Mouse (Mus musculus): Measurements from ENCODE around the gene Fbxl22.
A peak's percentile ranks its signal among the peaks of the same experiment; 100 is the strongest.

Gene Fbxl22

GRCm38 (mm10) chr9:66514256-66514770 is at the start of gene Fbxl22:
TSS of gene Fbxl22 (minus strand) at chr9:66514593.
- peak; percentile 61 to 68 for DNase-seq (ENCODE audit: low spot score in 2 of 2)

DNA sequence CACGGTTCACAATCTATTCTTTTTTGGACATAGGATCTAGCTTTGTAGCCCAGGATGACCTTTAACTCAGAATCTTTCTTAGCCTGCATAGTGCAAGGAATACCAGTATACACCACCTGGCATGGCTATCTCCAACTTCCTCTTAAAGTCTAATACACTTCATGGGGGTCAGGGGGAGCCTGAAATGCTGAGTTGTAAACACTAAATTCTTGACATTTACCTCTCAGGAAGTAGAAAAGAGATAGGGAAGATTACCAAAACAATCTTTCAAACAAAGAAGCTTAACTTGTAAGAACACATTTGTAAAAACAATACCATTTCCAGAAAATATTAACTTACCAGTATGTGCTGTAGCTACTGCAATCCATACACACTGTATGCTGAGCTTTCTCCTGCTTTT is 47.8 kb upstream of the Fbxl22 start:
- DNase-seq (ENCODE audit: low spot score in 2 of 2) = no peak

DNA sequence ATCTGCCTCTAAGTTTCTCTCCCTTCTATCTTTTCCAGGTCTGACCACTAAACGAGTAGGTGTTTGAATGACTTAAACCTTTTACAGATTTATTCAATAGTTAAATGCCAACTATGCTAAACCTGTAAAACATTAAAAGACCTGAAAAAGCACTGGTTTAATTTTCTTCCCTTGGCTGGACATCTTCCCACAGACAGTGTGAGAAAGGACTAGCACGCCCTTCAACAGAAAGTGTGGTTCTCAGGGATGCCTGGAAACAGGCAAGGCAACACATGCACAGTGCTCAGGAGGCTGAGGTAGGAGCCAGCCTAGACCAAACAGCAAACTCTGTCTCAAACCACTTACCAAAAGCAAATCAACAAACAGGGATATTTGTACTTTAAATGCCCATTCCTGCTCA is 47.1 kb upstream of the Fbxl22 start:
- no peak for DNase-seq (ENCODE audit: low spot score in 2 of 2)

DNA sequence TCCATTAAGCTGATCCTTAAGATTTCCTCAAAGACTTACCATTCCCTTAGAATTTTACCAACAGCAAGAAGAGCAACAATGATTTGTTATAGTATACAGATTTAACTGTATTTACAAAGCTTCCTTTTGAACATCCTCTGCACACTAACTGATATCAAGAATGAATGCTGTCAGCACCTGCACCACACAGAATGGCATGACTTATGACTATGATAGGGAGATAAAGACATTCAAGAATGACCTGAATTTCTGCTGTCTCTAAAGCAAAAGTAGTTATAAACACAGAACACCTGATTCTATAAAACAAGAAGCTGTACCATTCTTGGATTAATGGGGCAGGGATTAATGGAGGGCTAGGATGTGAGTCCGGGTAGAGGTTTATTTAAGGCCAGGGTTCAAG is 46.3 kb upstream of the Fbxl22 start:
- DNase-seq (ENCODE audit: low spot score in 2 of 2) = no peak

- DNase-seq (ENCODE audit: low spot score in 2 of 2) = no peak
Measured at GRCm38 (mm10) chr9:66560295-66560694, 45.9 kb upstream of the Fbxl22 start.

GRCm38 (mm10) chr9:66558971-66559370 is 44.6 kb upstream of the Fbxl22 start:
- no peak for DNase-seq (ENCODE audit: low spot score in 2 of 2)

DNA sequence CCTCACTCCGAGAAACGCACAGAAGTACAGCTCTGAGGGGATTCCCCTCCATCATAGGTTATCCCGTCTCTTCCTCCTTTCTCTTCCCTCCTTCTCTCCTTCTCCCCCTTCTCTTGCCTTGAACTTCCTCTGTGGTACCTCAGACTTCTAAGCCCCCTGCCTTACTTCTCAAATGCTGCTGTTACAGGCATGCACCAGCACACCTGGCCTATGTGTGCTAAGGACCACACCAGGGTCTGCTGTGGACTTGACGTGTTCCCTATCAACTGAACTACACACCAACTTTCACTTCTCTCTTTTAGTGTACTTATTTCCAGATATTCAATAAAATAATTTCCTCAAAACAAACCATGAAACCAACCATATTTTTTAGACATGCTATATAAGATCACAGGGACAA is 28.4 kb upstream of the Fbxl22 start:
- no peak for DNase-seq (ENCODE audit: low spot score in 2 of 2)

DNA sequence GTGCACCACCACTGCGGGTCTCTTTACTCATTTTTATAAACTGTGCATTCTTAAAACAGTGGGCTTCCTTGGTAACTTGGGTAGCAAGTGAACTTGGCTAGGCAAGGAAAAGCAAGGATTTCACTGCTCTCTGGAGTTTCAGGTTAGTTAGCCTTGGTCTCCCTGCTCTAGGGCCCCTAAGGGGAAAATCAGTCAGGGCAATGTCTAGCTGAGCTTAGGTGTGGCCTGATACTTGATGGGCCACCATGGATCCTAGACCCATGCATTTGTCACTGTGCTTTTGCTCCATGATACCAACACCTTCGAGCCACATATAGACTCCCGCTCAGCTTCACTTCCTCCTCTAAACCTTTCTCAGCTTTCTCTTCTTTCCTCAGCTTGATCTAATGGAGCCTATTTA is 7.2 kb upstream of the Fbxl22 start:
- DNase-seq (ENCODE audit: low spot score in 2 of 2) = no peak

DNA sequence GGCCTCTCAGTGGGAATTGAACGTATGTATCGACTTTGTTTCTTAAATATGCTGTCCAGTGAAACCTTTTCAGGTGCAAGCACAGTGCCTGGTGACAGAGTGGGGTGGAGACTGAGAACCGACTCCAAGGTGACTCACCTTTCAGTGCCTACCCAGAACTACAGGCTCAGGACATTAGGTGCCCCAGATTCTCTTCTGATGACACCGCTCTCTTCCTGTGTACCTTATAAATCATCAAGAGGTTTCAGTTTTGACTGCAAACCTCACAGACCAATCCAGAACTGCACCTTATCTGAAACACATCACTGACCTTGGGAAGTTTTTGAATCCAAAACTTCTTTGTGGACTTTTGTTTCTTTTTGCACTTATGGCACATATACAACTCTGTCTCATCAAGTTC is 5.9 kb upstream of the Fbxl22 start:
- no peak for DNase-seq (ENCODE audit: low spot score in 2 of 2)

DNA sequence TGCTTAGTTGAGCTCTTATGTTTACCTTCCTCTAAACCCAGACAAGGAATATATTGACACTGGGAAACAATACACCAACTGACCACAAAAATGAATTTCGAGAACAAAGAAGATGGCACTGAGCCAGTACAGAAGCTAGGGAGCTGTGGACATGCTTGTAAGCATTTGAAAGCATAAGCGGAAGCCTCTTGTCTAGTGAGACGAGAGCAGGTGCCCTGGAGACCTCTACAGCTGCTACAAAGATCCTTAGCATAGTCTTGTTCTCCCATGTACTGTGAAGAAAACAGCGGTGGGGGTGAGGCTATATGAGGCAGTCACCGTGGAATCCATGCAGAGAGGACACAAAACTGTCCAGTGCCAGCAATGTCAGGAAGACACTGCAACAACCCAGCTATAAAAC is 4.5 kb upstream of the Fbxl22 start:
- no peak for DNase-seq (ENCODE audit: low spot score in 2 of 2)

DNA sequence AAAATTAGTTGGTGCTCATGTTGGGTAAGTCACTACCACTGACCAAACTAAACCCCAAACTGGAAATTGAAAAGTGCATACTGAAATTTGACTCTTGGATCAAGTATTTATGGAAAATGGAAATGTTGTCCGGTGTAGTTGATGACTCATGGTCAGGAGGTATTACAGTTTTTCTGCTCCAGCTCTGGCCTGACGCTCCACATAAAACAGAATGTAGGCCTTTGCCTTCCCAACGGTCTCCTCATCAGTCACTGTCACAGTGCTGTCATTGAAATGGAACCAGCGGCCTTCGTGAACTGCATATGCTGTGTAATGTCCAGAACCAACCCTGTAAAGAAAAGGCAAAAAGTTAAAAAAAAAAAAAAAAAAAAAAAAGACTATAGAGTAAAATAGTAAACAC is 3.9 kb upstream of the Fbxl22 start:
- DNase-seq (ENCODE audit: low spot score in 2 of 2) = no peak

DNA sequence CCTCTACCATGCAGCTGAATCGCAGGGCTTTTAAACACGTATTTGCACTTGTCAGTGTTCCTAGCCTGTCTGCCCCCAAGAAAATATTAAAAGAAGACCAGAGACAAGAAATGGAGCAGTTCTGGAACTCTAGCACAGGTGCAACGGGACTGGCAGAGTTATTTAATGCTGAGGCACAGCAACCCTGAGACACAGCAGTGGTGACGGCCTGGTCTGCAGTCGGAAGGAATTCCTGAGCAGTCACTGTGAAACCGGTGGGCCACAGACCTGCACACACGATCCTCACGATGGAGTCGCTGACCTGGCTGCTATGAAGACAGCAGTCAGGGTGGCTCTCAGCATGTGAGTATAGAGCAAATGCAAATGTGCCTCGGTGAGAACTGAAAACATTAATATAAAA is 3.4 kb upstream of the Fbxl22 start:
- no peak for DNase-seq (ENCODE audit: low spot score in 2 of 2)

DNA sequence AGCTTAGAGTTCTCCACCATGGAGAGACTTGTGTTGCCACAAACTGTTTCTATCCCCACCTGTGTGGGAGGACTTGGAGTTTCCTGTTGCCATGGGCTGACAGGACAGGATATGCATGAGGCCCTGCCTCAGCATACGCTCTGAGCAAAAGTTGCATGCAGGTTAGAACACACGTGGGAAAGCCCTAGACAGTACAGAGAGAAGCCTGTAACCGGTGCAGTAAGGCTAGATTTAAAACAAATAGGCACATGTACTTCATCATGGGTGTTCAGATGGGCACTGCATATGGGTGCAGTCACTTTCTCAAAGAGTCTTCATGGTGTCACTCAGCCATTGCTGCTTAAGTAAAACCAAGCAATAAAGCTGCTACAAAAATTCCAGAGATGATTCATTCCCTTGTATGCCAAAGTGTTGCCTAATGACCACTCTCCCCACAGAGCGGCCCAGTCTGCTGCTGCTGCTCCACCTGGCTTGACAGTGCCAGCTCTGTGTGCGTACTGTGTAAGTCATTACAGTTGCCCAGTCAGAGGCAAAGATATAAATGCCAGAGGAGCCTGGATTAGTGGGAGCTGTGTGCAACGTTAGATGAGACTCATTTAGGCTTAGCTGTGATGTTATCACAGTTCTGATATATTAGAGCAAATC is 2.0 kb upstream of the Fbxl22 start:
- no peak for DNase-seq (ENCODE audit: low spot score in 2 of 2)

- no peak for DNase-seq (ENCODE audit: low spot score in 2 of 2)
Measured at GRCm38 (mm10) chr9:66515680-66516210, 1.4 kb upstream of the Fbxl22 start.

DNA sequence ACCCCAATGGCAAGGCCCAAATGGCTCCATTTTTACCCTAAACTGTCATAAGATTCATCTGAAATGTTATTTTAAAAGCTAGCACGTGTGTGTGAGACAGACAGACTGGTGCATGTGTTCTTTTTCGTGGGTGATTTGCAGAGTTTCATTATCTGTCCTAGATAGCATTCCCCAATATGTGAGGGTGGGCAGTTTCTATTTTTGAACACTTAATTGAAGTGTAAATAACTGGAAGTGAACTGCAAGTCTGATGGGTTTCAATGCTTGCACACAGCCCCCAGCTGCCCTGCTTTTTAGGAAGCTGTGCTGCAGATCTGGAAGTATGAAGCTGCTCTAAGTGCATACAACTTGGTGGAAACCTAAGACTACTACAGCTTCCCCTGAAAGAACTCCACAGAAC is 722 bp upstream of the Fbxl22 start:
- no peak for DNase-seq (ENCODE audit: low spot score in 2 of 2)

DNA sequence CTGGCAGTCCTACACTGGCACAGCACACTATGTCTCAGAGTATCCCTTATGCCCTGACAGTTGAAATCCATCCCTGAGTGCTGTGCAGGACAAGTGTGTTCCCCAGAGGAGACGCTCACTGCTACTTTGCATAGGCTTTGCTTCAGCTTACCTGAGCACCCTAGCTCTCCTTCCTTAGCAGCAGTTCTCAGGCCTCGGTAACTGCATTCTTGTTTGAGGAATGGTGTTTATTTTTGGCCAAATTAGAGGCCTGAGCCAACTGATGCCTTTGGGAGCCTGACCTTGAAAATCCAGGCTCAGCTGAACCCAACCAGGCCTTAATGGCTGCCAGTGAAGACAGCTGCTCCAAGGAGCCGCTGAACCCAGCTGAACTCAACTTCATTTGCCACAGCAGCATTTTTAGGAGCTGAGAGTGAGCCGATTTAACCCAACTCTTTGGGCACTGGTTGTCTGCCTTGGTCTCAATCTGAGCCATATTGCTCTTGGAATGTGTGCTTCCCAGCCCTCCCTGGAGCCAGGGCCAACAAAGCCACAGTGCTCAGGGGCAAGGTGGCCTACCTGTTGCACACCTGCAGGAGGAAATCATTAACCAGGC is 635 bp downstream of the Fbxl22 start:
- no peak for DNase-seq (ENCODE audit: low spot score in 2 of 2)

- no peak for DNase-seq (ENCODE audit: low spot score in 2 of 2)
Measured at GRCm38 (mm10) chr9:66513150-66513549, 1.2 kb downstream of the Fbxl22 start.

DNA sequence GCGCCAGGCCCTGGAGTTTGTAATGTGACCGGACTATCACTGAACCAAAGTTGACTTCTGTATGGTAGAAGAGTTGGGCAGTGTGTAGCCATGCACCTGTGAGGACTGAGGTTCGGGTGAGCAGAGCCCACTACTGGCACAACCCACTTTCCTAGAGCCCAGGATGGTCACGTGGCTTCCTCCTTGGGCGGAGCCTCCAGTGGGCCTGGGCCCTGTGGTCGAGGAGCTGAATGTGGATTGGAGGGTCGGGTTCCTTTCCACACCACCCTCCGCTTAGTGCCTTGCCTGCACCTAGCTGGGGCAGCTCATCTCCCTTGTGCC is 2.1 kb downstream of the Fbxl22 start:
- peak; percentile 82 to 87 for DNase-seq (ENCODE audit: low spot score in 2 of 2)

- peak; percentile 94 to 95 for DNase-seq (ENCODE audit: low spot score in 2 of 2)
Measured at GRCm38 (mm10) chr9:66511580-66512350, 2.6 kb downstream of the Fbxl22 start.

GRCm38 (mm10) chr9:66510944-66511343 is 3.4 kb downstream of the Fbxl22 start:
- no peak for DNase-seq (ENCODE audit: low spot score in 2 of 2)

GRCm38 (mm10) chr9:66510351-66510841 is 4.0 kb downstream of the Fbxl22 start:
- no peak for DNase-seq (ENCODE audit: low spot score in 2 of 2)

DNA sequence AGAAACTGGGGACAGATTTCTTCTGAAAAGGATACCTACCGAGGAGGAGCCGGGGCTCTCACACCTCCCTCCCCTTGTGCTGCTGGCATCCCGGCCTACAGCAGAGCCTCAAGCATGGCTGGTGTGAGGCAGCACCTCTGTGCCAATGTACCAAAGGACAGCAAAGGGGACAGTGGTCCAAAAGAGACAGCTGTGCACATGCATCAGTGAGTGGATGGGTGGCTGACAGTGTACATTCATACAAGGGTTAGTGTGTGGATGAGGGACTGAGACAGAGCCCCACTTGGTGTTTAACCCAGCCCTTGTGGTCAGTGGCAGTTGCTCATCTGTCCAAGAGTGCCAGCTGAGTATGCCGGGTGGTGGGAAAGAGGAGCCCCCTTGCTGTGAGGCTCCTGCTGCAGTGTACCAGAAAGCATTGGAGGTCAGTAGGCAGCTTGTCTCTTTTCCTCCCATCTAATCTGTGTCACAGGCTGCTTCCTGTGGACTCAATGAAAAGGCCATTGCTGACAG is 5.4 kb downstream of the Fbxl22 start:
- no peak for DNase-seq (ENCODE audit: low spot score in 2 of 2)

All from urinary bladder, postnatal 4 days (tissue).